ENCODE assay signal across 9 mouse cellular contexts in genomic region chr14:20392326-20392725, GRCm38 (mm10). TPM values are rescaled to one million over a fixed set of nuclear protein-coding genes. Genes with fewer than 3 reads are reported as not detected.
A peak's percentile ranks its signal among the peaks of the same experiment; 100 is the strongest.
DNase-seq lines count a peak whose midpoint lies in the region; ATAC-seq lines count a peak whose summit lies in the region.
"Had no signal": no experiment of that assay in that cellular context is flagged by ENCODE, and none has a peak within 500 bp of the region (broad histone marks: within the 10 kb centered on the region; RNA-seq: fewer than 3 reads in every experiment).

No protein-coding gene starts in this region.

- H3K27ac ChIP-seq in heart, embryonic 12.5 days (ENCODE audit: poor library complexity, severe bottlenecking), result no peak overlapping the region
- no peak overlapping the region for H3K27ac ChIP-seq in midbrain, embryonic 15.5 days
- no peak overlapping the region for H3K27ac ChIP-seq in midbrain, embryonic 11.5 days (ENCODE audit: low read depth, low read length)
- no peak overlapping the region for H3K27ac ChIP-seq in hindbrain, embryonic 15.5 days (replicated peaks)
- H3K27ac ChIP-seq in neural tube, embryonic 15.5 days (replicated peaks), result no peak overlapping the region

- ATAC-seq in heart, embryonic 12.5 days (ENCODE audit: insufficient number of reproducible peaks, low FRiP score), result no peak
- ATAC-seq in midbrain, embryonic 15.5 days (replicated peaks), result no peak
- ATAC-seq in midbrain, embryonic 11.5 days (ENCODE audit: low FRiP score), result no peak
- no peak for ATAC-seq in hindbrain, embryonic 15.5 days (ENCODE audit: low FRiP score, low read depth)
- ATAC-seq in neural tube, embryonic 15.5 days (ENCODE audit: low FRiP score), result no peak

- intact Hi-C loops in heart, postnatal 14 days (cut with DNase I), result loop anchor here (10.0 kb wide), 1 partner anchor 252 kb away; the partner anchor contains the start of gene Usp54

- no peaks in the 10 kb centered on the region for H3K27me3 ChIP-seq in heart, embryonic 12.5 days (replicated peaks)
- H3K27me3 ChIP-seq in midbrain, embryonic 15.5 days (replicated peaks), result no peaks in the 10 kb centered on the region
- H3K27me3 ChIP-seq in midbrain, embryonic 11.5 days (ENCODE audit: control insufficient read depth, insufficient read depth, low read length), result no peaks in the 10 kb centered on the region
- no peaks in the 10 kb centered on the region for H3K27me3 ChIP-seq in hindbrain, embryonic 15.5 days
- H3K27me3 ChIP-seq in neural tube, embryonic 15.5 days (replicated peaks), result no peaks in the 10 kb centered on the region

- DNase-seq in heart, postnatal 14 days, result no peak
- DNase-seq in midbrain, embryonic 11.5 days (ENCODE audit: low spot score, missing footprints), result no peak
- no peak for DNase-seq in thymus, adult 18-20 months
- DNase-seq in right cerebral cortex, adult 2 months (ENCODE audit: low spot score in 2 of 2), result no peak

- 76% methylated on average over 4 of the region's 4 CpGs for WGBS in heart, embryonic 12.5 days
- WGBS in midbrain, embryonic 15.5 days, result 80% methylated on average over 4 of the region's 4 CpGs
- 88% methylated on average over 3 of the region's 4 CpGs for WGBS in midbrain, embryonic 11.5 days
- WGBS in hindbrain, embryonic 15.5 days, result 81% methylated on average over 4 of the region's 4 CpGs
- WGBS in neural tube, embryonic 15.5 days, result 87% methylated on average over 4 of the region's 4 CpGs

- peak overlapping the region; percentile 68 for H3K4me2 ChIP-seq in heart, embryonic 12.5 days
- peak overlapping the region; percentile 61; the same call in 1 of the 2 replicates for H3K4me2 ChIP-seq in midbrain, embryonic 15.5 days
- no peak overlapping the region for H3K4me2 ChIP-seq in midbrain, embryonic 11.5 days
- peak overlapping the region; percentile 61 for H3K4me2 ChIP-seq in hindbrain, embryonic 15.5 days
- H3K4me2 ChIP-seq in neural tube, embryonic 15.5 days, result peak overlapping the region; percentile 60

- H3K9ac ChIP-seq in heart, embryonic 12.5 days, result no peak overlapping the region
- H3K9ac ChIP-seq in midbrain, embryonic 15.5 days, result no peak overlapping the region
- no peak overlapping the region for H3K9ac ChIP-seq in midbrain, embryonic 11.5 days (ENCODE audit: low read length)
- no peak overlapping the region for H3K9ac ChIP-seq in hindbrain, embryonic 15.5 days
- H3K9ac ChIP-seq in neural tube, embryonic 15.5 days (replicated peaks), result no peak overlapping the region; the same call in 1 of the 2 replicates

- peaks cover 23% of the 10 kb centered on the region for H3K36me3 ChIP-seq in heart, embryonic 12.5 days
- peaks cover 4% of the 10 kb centered on the region; the same call in 1 of the 2 replicates for H3K36me3 ChIP-seq in midbrain, embryonic 15.5 days (replicated peaks)
- peaks cover 2% of the 10 kb centered on the region; the same call in 1 of the 2 replicates for H3K36me3 ChIP-seq in midbrain, embryonic 11.5 days (ENCODE audit: control insufficient read depth, insufficient read depth, low read length)
- H3K36me3 ChIP-seq in hindbrain, embryonic 15.5 days, result peaks cover 13% of the 10 kb centered on the region; the same call in 1 of the 2 replicates
- peaks cover 13% of the 10 kb centered on the region for H3K36me3 ChIP-seq in neural tube, embryonic 15.5 days

- no peak overlapping the region for H3K4me3 ChIP-seq in heart, embryonic 12.5 days
- H3K4me3 ChIP-seq in midbrain, embryonic 15.5 days, result no peak overlapping the region; the same call in 1 of the 2 replicates
- H3K4me3 ChIP-seq in midbrain, embryonic 11.5 days (ENCODE audit: low read depth, low read length), result no peak overlapping the region
- no peak overlapping the region for H3K4me3 ChIP-seq in hindbrain, embryonic 15.5 days
- H3K4me3 ChIP-seq in neural tube, embryonic 15.5 days (replicated peaks), result no peak overlapping the region

- peaks cover 20% of the 10 kb centered on the region for H3K4me1 ChIP-seq in heart, embryonic 12.5 days (replicated peaks)
- peaks cover 32% of the 10 kb centered on the region for H3K4me1 ChIP-seq in midbrain, embryonic 15.5 days
- peaks cover 8% of the 10 kb centered on the region for H3K4me1 ChIP-seq in midbrain, embryonic 11.5 days (ENCODE audit: control insufficient read depth, insufficient read depth, low read length)
- H3K4me1 ChIP-seq in hindbrain, embryonic 15.5 days (replicated peaks), result peaks cover 36% of the 10 kb centered on the region
- peaks cover 38% of the 10 kb centered on the region for H3K4me1 ChIP-seq in neural tube, embryonic 15.5 days

- H3K9me3 ChIP-seq in heart, embryonic 12.5 days (replicated peaks), result no peaks in the 10 kb centered on the region
- no peaks in the 10 kb centered on the region for H3K9me3 ChIP-seq in midbrain, embryonic 15.5 days
- H3K9me3 ChIP-seq in midbrain, embryonic 11.5 days (ENCODE audit: control insufficient read depth, low read length), result no peaks in the 10 kb centered on the region
- H3K9me3 ChIP-seq in hindbrain, embryonic 15.5 days, result no peaks in the 10 kb centered on the region
- no peaks in the 10 kb centered on the region for H3K9me3 ChIP-seq in neural tube, embryonic 15.5 days (replicated peaks)

RNA-seq across cellular contexts. Expression of gene Mrps16, which starts 1.1 kb away (rescaled TPM):
- 87.0 and 88.7 TPM in 2 replicates for polyA plus RNA-seq in heart, embryonic 12.5 days (2016; fragmentation: Nextera tagmentation; extraction: Ambion mirVana)
- 10 to 100 TPM; 64.9 to 68.5 TPM for total RNA-seq in heart, postnatal 14 days (2021)
- polyA plus RNA-seq in midbrain, embryonic 15.5 days (2015; fragmentation: Nextera tagmentation; extraction: Ambion mirVana), result 57.0 and 60.5 TPM in 2 replicates
- 71.8 and 73.0 TPM in 2 replicates for polyA plus RNA-seq in midbrain, embryonic 11.5 days (2014; fragmentation: Nextera tagmentation; extraction: Ambion mirVana)
- polyA plus RNA-seq in hindbrain, embryonic 15.5 days (2015; fragmentation: Nextera tagmentation; extraction: Ambion mirVana), result 65.4 and 67.4 TPM in 2 replicates
- 72.5 and 81.9 TPM in 2 replicates for polyA plus RNA-seq in neural tube, embryonic 15.5 days (2015; fragmentation: Nextera tagmentation; extraction: Ambion mirVana)

RNA-seq across cellular contexts. Expression of gene Dnajc9, which starts 3.6 kb away (rescaled TPM):
- 97.6 and 99.1 TPM in 2 replicates for polyA plus RNA-seq in heart, embryonic 12.5 days (2016; fragmentation: Nextera tagmentation; extraction: Ambion mirVana)
- 10 to 100 TPM; 12.2 to 15.2 TPM for total RNA-seq in heart, postnatal 14 days (2021)
- 130 and 134 TPM in 2 replicates for polyA plus RNA-seq in midbrain, embryonic 15.5 days (2015; fragmentation: Nextera tagmentation; extraction: Ambion mirVana)
- 276 and 296 TPM in 2 replicates for polyA plus RNA-seq in midbrain, embryonic 11.5 days (2014; fragmentation: Nextera tagmentation; extraction: Ambion mirVana)
- 125 and 131 TPM in 2 replicates for polyA plus RNA-seq in hindbrain, embryonic 15.5 days (2015; fragmentation: Nextera tagmentation; extraction: Ambion mirVana)
- polyA plus RNA-seq in neural tube, embryonic 15.5 days (2015; fragmentation: Nextera tagmentation; extraction: Ambion mirVana), result 115 and 145 TPM in 2 replicates

RNA-seq across cellular contexts. Expression of gene Fam149b, which starts 44.4 kb away (rescaled TPM):
- polyA plus RNA-seq in heart, embryonic 12.5 days (2016; fragmentation: Nextera tagmentation; extraction: Ambion mirVana), result 25.7 and 29.2 TPM in 2 replicates
- 10 to 100 TPM; 32.1 to 34.7 TPM for total RNA-seq in heart, postnatal 14 days (2021)
- 47.3 and 48.4 TPM in 2 replicates for polyA plus RNA-seq in midbrain, embryonic 15.5 days (2015; fragmentation: Nextera tagmentation; extraction: Ambion mirVana)
- 53.8 and 58.9 TPM in 2 replicates for polyA plus RNA-seq in midbrain, embryonic 11.5 days (2014; fragmentation: Nextera tagmentation; extraction: Ambion mirVana)
- 40.0 and 43.0 TPM in 2 replicates for polyA plus RNA-seq in hindbrain, embryonic 15.5 days (2015; fragmentation: Nextera tagmentation; extraction: Ambion mirVana)
- 40.8 and 41.2 TPM in 2 replicates for polyA plus RNA-seq in neural tube, embryonic 15.5 days (2015; fragmentation: Nextera tagmentation; extraction: Ambion mirVana)

RNA-seq across cellular contexts. Expression of gene Ecd, which starts 44.4 kb away (rescaled TPM):
- polyA plus RNA-seq in heart, embryonic 12.5 days (2016; fragmentation: Nextera tagmentation; extraction: Ambion mirVana), result 37.4 and 37.5 TPM in 2 replicates
- total RNA-seq in heart, postnatal 14 days (2021), result 10 to 100 TPM; 25.1 to 32.2 TPM
- polyA plus RNA-seq in midbrain, embryonic 15.5 days (2015; fragmentation: Nextera tagmentation; extraction: Ambion mirVana), result 49.2 and 54.3 TPM in 2 replicates
- polyA plus RNA-seq in midbrain, embryonic 11.5 days (2014; fragmentation: Nextera tagmentation; extraction: Ambion mirVana), result 73.3 and 74.8 TPM in 2 replicates
- 47.9 and 49.6 TPM in 2 replicates for polyA plus RNA-seq in hindbrain, embryonic 15.5 days (2015; fragmentation: Nextera tagmentation; extraction: Ambion mirVana)
- polyA plus RNA-seq in neural tube, embryonic 15.5 days (2015; fragmentation: Nextera tagmentation; extraction: Ambion mirVana), result 48.4 and 51.3 TPM in 2 replicates

RNA-seq across cellular contexts. Expression of gene Cfap70, which starts 59.7 kb away (rescaled TPM):
- not detected in 2 replicates for polyA plus RNA-seq in heart, embryonic 12.5 days (2016; fragmentation: Nextera tagmentation; extraction: Ambion mirVana)
- total RNA-seq in heart, postnatal 14 days (2021), result under 1 TPM; 0.12 to 0.27 TPM
- 0.72 and 1.7 TPM in 2 replicates for polyA plus RNA-seq in midbrain, embryonic 15.5 days (2015; fragmentation: Nextera tagmentation; extraction: Ambion mirVana)
- polyA plus RNA-seq in midbrain, embryonic 11.5 days (2014; fragmentation: Nextera tagmentation; extraction: Ambion mirVana), result 0.33 and 0.44 TPM in 2 replicates
- 1.1 and 1.5 TPM in 2 replicates for polyA plus RNA-seq in hindbrain, embryonic 15.5 days (2015; fragmentation: Nextera tagmentation; extraction: Ambion mirVana)
- polyA plus RNA-seq in neural tube, embryonic 15.5 days (2015; fragmentation: Nextera tagmentation; extraction: Ambion mirVana), result 0.96 and 1.3 TPM in 2 replicates
- total RNA-seq: monocyte, adult 5-6 weeks had no signal
